Mouse (Mus musculus): ENCODE results near the gene Ska3. TPM values are rescaled to one million over a fixed set of nuclear protein-coding genes. Genes with fewer than 3 reads are reported as not detected.

Gene Ska3
- total RNA-seq, 1 experiment from 2014 or later: 31.7 TPM

- no peak for ATAC-seq (replicated peaks in 1 of 2; ENCODE audit: insufficient read depth in 1 of 2, low FRiP score in 2 of 2, low TSS enrichment in 1 of 2, low read depth in 1 of 2, poor library complexity in 2 of 2, severe bottlenecking in 2 of 2)
These were observed 15.1 kb downstream of the Ska3 start for GRCm38 (mm10) chr14:57810886-57811285.

GRCm38 (mm10) chr14:57808558-57808957, 17.4 kb downstream of the Ska3 start:
- ATAC-seq (replicated peaks in 1 of 2; ENCODE audit: insufficient read depth in 1 of 2, low FRiP score in 2 of 2, low TSS enrichment in 1 of 2, low read depth in 1 of 2, poor library complexity in 2 of 2, severe bottlenecking in 2 of 2): peak; percentile 76 to 82

- no peak for ATAC-seq (replicated peaks in 1 of 2; ENCODE audit: insufficient read depth in 1 of 2, low FRiP score in 2 of 2, low TSS enrichment in 1 of 2, low read depth in 1 of 2, poor library complexity in 2 of 2, severe bottlenecking in 2 of 2)
These were observed 22.3 kb downstream of the Ska3 start for GRCm38 (mm10) chr14:57803731-57804130.

GRCm38 (mm10) chr14:57797991-57798931, 27.7 kb downstream of the Ska3 start, which contains the start of gene Sap18:
TSS of gene Sap18 (plus strand) at chr14:57798180.
- peak; percentile 99 to 100 for ATAC-seq (replicated peaks in 1 of 2; ENCODE audit: insufficient read depth in 1 of 2, low FRiP score in 2 of 2, low TSS enrichment in 1 of 2, low read depth in 1 of 2, poor library complexity in 2 of 2, severe bottlenecking in 2 of 2)

- peak in 1 of 2 experiments; percentile 9; a peak in 1 of 4 replicates for ATAC-seq (replicated peaks in 1 of 2; ENCODE audit: insufficient read depth in 1 of 2, low FRiP score in 2 of 2, low TSS enrichment in 1 of 2, low read depth in 1 of 2, poor library complexity in 2 of 2, severe bottlenecking in 2 of 2)
These were observed 28.4 kb downstream of the Ska3 start for GRCm38 (mm10) chr14:57797551-57797950.

- no peak for ATAC-seq (replicated peaks in 1 of 2; ENCODE audit: insufficient read depth in 1 of 2, low FRiP score in 2 of 2, low TSS enrichment in 1 of 2, low read depth in 1 of 2, poor library complexity in 2 of 2, severe bottlenecking in 2 of 2)
These were observed 34.8 kb downstream of the Ska3 start for GRCm38 (mm10) chr14:57791171-57791570.

- no peak for ATAC-seq (replicated peaks in 1 of 2; ENCODE audit: insufficient read depth in 1 of 2, low FRiP score in 2 of 2, low TSS enrichment in 1 of 2, low read depth in 1 of 2, poor library complexity in 2 of 2, severe bottlenecking in 2 of 2)
These were observed 36.2 kb downstream of the Ska3 start for GRCm38 (mm10) chr14:57789759-57790158.

GRCm38 (mm10) chr14:57789311-57789710, 36.7 kb downstream of the Ska3 start:
- no peak for ATAC-seq (replicated peaks in 1 of 2; ENCODE audit: insufficient read depth in 1 of 2, low FRiP score in 2 of 2, low TSS enrichment in 1 of 2, low read depth in 1 of 2, poor library complexity in 2 of 2, severe bottlenecking in 2 of 2)

GRCm38 (mm10) chr14:57787406-57787805, 38.6 kb downstream of the Ska3 start:
- no peak for ATAC-seq (replicated peaks in 1 of 2; ENCODE audit: insufficient read depth in 1 of 2, low FRiP score in 2 of 2, low TSS enrichment in 1 of 2, low read depth in 1 of 2, poor library complexity in 2 of 2, severe bottlenecking in 2 of 2)

- peak; percentile 84 for ATAC-seq (replicated peaks in 1 of 2; ENCODE audit: insufficient read depth in 1 of 2, low FRiP score in 2 of 2, low TSS enrichment in 1 of 2, low read depth in 1 of 2, poor library complexity in 2 of 2, severe bottlenecking in 2 of 2)
These were observed 53.7 kb downstream of the Ska3 start for GRCm38 (mm10) chr14:57772157-57772815.

- ATAC-seq (replicated peaks in 1 of 2; ENCODE audit: insufficient read depth in 1 of 2, low FRiP score in 2 of 2, low TSS enrichment in 1 of 2, low read depth in 1 of 2, poor library complexity in 2 of 2, severe bottlenecking in 2 of 2): peak in 1 of 2 experiments; percentile 32; a peak in 1 of 4 replicates
These were observed 56.9 kb downstream of the Ska3 start for GRCm38 (mm10) chr14:57769102-57769501.

GRCm38 (mm10) chr14:57760447-57761412, 65.3 kb downstream of the Ska3 start:
- no peak for ATAC-seq (replicated peaks in 1 of 2; ENCODE audit: insufficient read depth in 1 of 2, low FRiP score in 2 of 2, low TSS enrichment in 1 of 2, low read depth in 1 of 2, poor library complexity in 2 of 2, severe bottlenecking in 2 of 2)

- no peak for ATAC-seq (replicated peaks in 1 of 2; ENCODE audit: insufficient read depth in 1 of 2, low FRiP score in 2 of 2, low TSS enrichment in 1 of 2, low read depth in 1 of 2, poor library complexity in 2 of 2, severe bottlenecking in 2 of 2)
These were observed 67.7 kb downstream of the Ska3 start, which contains the start of gene Lats2 for GRCm38 (mm10) chr14:57758237-57758636. TSS of gene Lats2 (minus strand) at chr14:57758388.

Other genes starting within 250 kb of the Ska3 start
- gene Xpo4, start 160.8 kb downstream of the Ska3 start, total RNA-seq (2017): 38.5 and 39.5 TPM in 2 replicates
- gene Gm49361, start 80.1 kb downstream of the Ska3 start, total RNA-seq (2017): not detected in 2 replicates
- 13.1 and 14.6 TPM in 2 replicates for gene Lats2, start 67.8 kb downstream of the Ska3 start, total RNA-seq (2017)
- gene Sap18, start 28.0 kb downstream of the Ska3 start, total RNA-seq (2017): 43.7 and 52.1 TPM in 2 replicates
- gene Mrpl57, start within 50 bp of the Ska3 start, total RNA-seq (2017): 27.0 and 28.4 TPM in 2 replicates
- gene Zdhhc20, start 64.1 kb upstream of the Ska3 start, total RNA-seq (2017): 43.2 and 51.2 TPM in 2 replicates
- 90.1 and 101 TPM in 2 replicates for gene Micu2, start 173.1 kb upstream of the Ska3 start, total RNA-seq (2017)
- gene Fgf9, start 244.4 kb upstream of the Ska3 start, total RNA-seq (2017): not detected in 2 replicates